Mouse (Mus musculus) kidney, adult 2 months (tissue): ENCODE results near the gene Scarf2.

Experiments used
- CTCF ChIP-seq: fragments of 200-500 bp; conservative IDR thresholded peaks from 2 replicates; pipeline ENCODE4 v1.5.1; 2011; ENCODE audit warnings: low read depth, mild to moderate bottlenecking, control low read depth, low read length, moderate library complexity, mixed read lengths; ENCODE audit not compliant: insufficient read depth, insufficient read length
- POLR2A ChIP-seq: fragments of 200-500 bp; IDR thresholded peaks from one replicate; pipeline ENCODE4 v1.6.1; 2011; ENCODE audit warnings: low read depth, low read length, control low read depth

GRCm38 (mm10) chr16:17831781-17832180 is 34.7 kb downstream of the Scarf2 start:
- TF ChIP-seq CTCF (no peak), POLR2A (no peak)
